Mouse (Mus musculus) lung, postnatal 0 days (tissue): ENCODE results near the gene Prr22.

ENCODE experiments used
- CTCF ChIP-seq: IDR thresholded peaks from 2 replicates; pipeline ENCODE4 v1.5.1; 2016; ENCODE audit warnings: antibody characterized with exemption, mild to moderate bottlenecking
- EP300 ChIP-seq: IDR thresholded peaks from 2 replicates; pipeline ENCODE4 v1.6.1; 2016; ENCODE audit warnings: antibody characterized with exemption, mild to moderate bottlenecking, control low read depth

- TF ChIP-seq CTCF: no peak
- no peak for TF ChIP-seq EP300
These were observed 47.6 kb upstream of the Prr22 start for GRCm38 (mm10) chr17:56722441-56722840.
